Mouse (Mus musculus) G1E (cell line): Measurements from ENCODE around the gene Olfr574.

Experiments
- CTCF ChIP-seq: IDR thresholded peaks from 2 replicates; pipeline ENCODE4 v1.5.1; 2012; ENCODE audit warnings: low read depth, low read length, inconsistent platforms, mixed read lengths
- GATA1 ChIP-seq: IDR thresholded peaks from 2 replicates; pipeline ENCODE4 v1.6.1; 2012; ENCODE audit warnings: borderline replicate concordance, low read length, inconsistent platforms, mixed read lengths

DNA sequence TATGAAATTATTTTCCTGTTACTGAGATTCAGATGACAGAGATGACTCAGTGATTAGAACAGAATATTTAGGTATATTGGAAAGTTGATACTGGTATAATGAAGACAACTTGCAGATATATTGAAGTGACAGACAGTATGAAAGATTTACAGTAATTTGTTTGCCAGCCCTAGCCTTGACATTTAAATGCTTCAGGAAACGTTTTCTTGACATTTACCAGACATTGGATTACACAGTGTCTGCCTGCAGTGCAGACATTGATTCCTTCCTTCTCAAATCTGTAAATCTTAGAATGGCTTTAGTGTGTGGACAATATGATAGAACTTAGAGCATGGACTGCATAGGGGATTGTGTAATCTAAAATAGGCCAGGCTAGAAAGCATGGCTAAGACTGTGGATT, 33.0 kb upstream of the Olfr574 start:
- TF ChIP-seq CTCF (no peak), GATA1 (no peak)
